In the genomic region with DNA sequence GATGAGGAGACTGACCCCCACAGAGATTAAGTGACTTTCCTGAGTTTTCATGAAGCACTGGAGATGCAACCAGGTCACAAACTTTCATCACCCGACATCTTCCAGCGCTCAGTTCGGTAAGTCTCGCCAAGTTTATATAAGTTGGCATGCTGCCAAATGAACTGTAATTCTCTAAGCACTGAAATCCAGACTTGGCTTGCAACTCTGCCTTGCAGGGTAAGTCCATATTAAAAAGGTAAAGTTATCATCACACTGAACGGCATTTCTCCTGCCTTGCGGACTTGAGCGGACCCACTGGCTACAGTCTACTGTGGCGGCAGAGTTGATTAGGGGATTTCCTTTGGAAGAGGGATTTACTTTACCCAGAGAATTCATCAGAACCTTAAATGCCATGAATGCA, we compare ENCODE assay signal across 15 mouse cellular contexts. TPM values are rescaled to one million over a fixed set of nuclear protein-coding genes. Genes with fewer than 3 reads are reported as not detected.
A peak's percentile ranks its signal among the peaks of the same experiment; 100 is the strongest.
DNase-seq lines count a peak whose midpoint lies in the region; ATAC-seq and TF ChIP-seq lines count a peak whose summit lies in the region.
"Had no signal": no experiment of that assay in that cellular context is flagged by ENCODE, and none has a peak within 500 bp of the region (broad histone marks: within the 10 kb centered on the region; RNA-seq: fewer than 3 reads in every experiment).

No protein-coding gene starts in this region.

- no peaks in the 10 kb centered on the region for H3K36me3 ChIP-seq in stomach, embryonic 14.5 days (ENCODE audit: control insufficient read depth, insufficient read depth, low read length)
- no peaks in the 10 kb centered on the region for H3K36me3 ChIP-seq in stomach, postnatal 0 days (ENCODE audit: control insufficient read depth, insufficient read depth, low read length)
- H3K36me3 ChIP-seq in neural tube, embryonic 15.5 days, result no peaks in the 10 kb centered on the region
- H3K36me3 ChIP-seq: embryonic facial prominence, embryonic 12.5 days; G1E had no signal

- peaks cover 3% of the 10 kb centered on the region for H3K27me3 ChIP-seq in stomach, embryonic 14.5 days (ENCODE audit: control insufficient read depth, insufficient read depth, low read length)
- H3K27me3 ChIP-seq in stomach, postnatal 0 days (ENCODE audit: control insufficient read depth, insufficient read depth, low read length), result no peaks in the 10 kb centered on the region
- peaks cover 3% of the 10 kb centered on the region; the same call in 1 of the 2 replicates for H3K27me3 ChIP-seq in neural tube, embryonic 15.5 days (replicated peaks)

- no peaks in the 10 kb centered on the region for H3K4me1 ChIP-seq in stomach, embryonic 14.5 days (ENCODE audit: control insufficient read depth, insufficient read depth, low read length)
- no peaks in the 10 kb centered on the region for H3K4me1 ChIP-seq in stomach, postnatal 0 days (replicated peaks; ENCODE audit: control insufficient read depth, insufficient read depth)
- peaks cover 8% of the 10 kb centered on the region; the same call in 1 of the 2 replicates for H3K4me1 ChIP-seq in neural tube, embryonic 15.5 days
- H3K4me1 ChIP-seq: embryonic facial prominence, embryonic 12.5 days had no signal

- ATAC-seq in stomach, embryonic 14.5 days (ENCODE audit: insufficient number of reproducible peaks, insufficient read depth, low FRiP score, low read depth), result peak; percentile 60; the same call in 1 of the 2 replicates
- ATAC-seq in stomach, postnatal 0 days (ENCODE audit: low FRiP score, low TSS enrichment), result no peak
- ATAC-seq in neural tube, embryonic 15.5 days (ENCODE audit: low FRiP score), result no peak

- no peak overlapping the region for H3K27ac ChIP-seq in stomach, embryonic 14.5 days (ENCODE audit: low read length)
- no peak overlapping the region for H3K27ac ChIP-seq in stomach, postnatal 0 days (replicated peaks)
- no peak overlapping the region for H3K27ac ChIP-seq in neural tube, embryonic 15.5 days (replicated peaks)
- H3K27ac ChIP-seq: embryonic facial prominence, embryonic 12.5 days had no signal

- no peak for TF ChIP-seq CTCF in stomach, postnatal 0 days (IDR thresholded peaks at IDR 0.05; ENCODE audit: low read depth)

- no peak overlapping the region for H3K9ac ChIP-seq in stomach, embryonic 14.5 days (replicated peaks; ENCODE audit: low read depth, low read length)
- no peak overlapping the region for H3K9ac ChIP-seq in stomach, postnatal 0 days (ENCODE audit: low read length)
- H3K9ac ChIP-seq in neural tube, embryonic 15.5 days (replicated peaks), result no peak overlapping the region
- H3K9ac ChIP-seq: embryonic facial prominence, embryonic 12.5 days had no signal

- H3K4me2 ChIP-seq in stomach, embryonic 14.5 days (replicated peaks; ENCODE audit: low read depth, low read length), result no peak overlapping the region
- no peak overlapping the region for H3K4me2 ChIP-seq in stomach, postnatal 0 days (replicated peaks; ENCODE audit: low read depth)
- no peak overlapping the region for H3K4me2 ChIP-seq in neural tube, embryonic 15.5 days
- H3K4me2 ChIP-seq: embryonic facial prominence, embryonic 12.5 days; liver, embryonic 11.5 days had no signal

- no peak overlapping the region for H3K4me3 ChIP-seq in stomach, embryonic 14.5 days (ENCODE audit: low read depth, low read length)
- H3K4me3 ChIP-seq in stomach, postnatal 0 days (ENCODE audit: low read depth, low read length), result no peak overlapping the region
- no peak overlapping the region for H3K4me3 ChIP-seq in neural tube, embryonic 15.5 days (replicated peaks)
- H3K4me3 ChIP-seq: embryonic facial prominence, embryonic 12.5 days had no signal

- no peak for TF ChIP-seq EP300 in stomach, postnatal 0 days (optimal IDR thresholded peaks at IDR 0.05)

- no peaks in the 10 kb centered on the region for H3K9me3 ChIP-seq in stomach, embryonic 14.5 days (ENCODE audit: control insufficient read depth, low read depth, low read length)
- H3K9me3 ChIP-seq in stomach, postnatal 0 days (ENCODE audit: control insufficient read depth, low read length), result no peaks in the 10 kb centered on the region
- no peaks in the 10 kb centered on the region for H3K9me3 ChIP-seq in neural tube, embryonic 15.5 days (replicated peaks)
- H3K9me3 ChIP-seq: embryonic facial prominence, embryonic 12.5 days had no signal

- WGBS in stomach, embryonic 14.5 days, result 39% methylated on average over 8 of the region's 8 CpGs
- 50% methylated on average over 8 of the region's 8 CpGs for WGBS in stomach, postnatal 0 days
- 69% methylated on average over 8 of the region's 8 CpGs for WGBS in neural tube, embryonic 15.5 days

- DNase-seq in cerebellum, adult 8-10 months, result peak; percentile 23
- no peak for DNase-seq in cerebellum, adult 11-12 months
- peak; percentile 1 to 4 for DNase-seq in kidney, adult 8-10 months
- no peak for DNase-seq in kidney, postnatal 10 days
- no peak for DNase-seq in stomach, postnatal 0 days (ENCODE audit: low spot score)
- DNase-seq in layer of hippocampus, adult 18-20 months (ENCODE audit: low spot score in 2 of 2), result no peak
- DNase-seq: B cell, adult 2 months; spleen, adult 18-20 months; thymus, adult 18-20 months had no signal

RNA-seq across cellular contexts. Expression of a gene that starts 4.7 kb away (rescaled TPM):
- polyA plus RNA-seq in stomach, embryonic 14.5 days (2014; fragmentation: Nextera tagmentation; extraction: Ambion mirVana), result 4.2 and 6.1 TPM in 2 replicates
- 1.3 TPM in 2 replicates for polyA plus RNA-seq in stomach, postnatal 0 days (2015; fragmentation: Nextera tagmentation; extraction: Ambion mirVana)
- polyA plus RNA-seq in neural tube, embryonic 15.5 days (2015; fragmentation: Nextera tagmentation; extraction: Ambion mirVana), result 17.0 and 17.8 TPM in 2 replicates
- 10 to 100 TPM; 56.3 to 58.4 TPM for total RNA-seq in layer of hippocampus, adult 18-20 months (2021)
- total RNA-seq: megakaryocyte-erythroid progenitor cell, adult 5-6 weeks had no signal
- polyA plus RNA-seq: G1E had no signal

Comparison
In these comparisons a context has a peak if more than half of its experiments do, and no peak if none do; other contexts are left out.
1. DNase-seq: peak in cerebellum, adult 8-10 months (single experiment) and kidney, adult 8-10 months (2 of 2); none in cerebellum, adult 11-12 months (single experiment), kidney, postnatal 10 days (single experiment), stomach, postnatal 0 days (single experiment) and layer of hippocampus, adult 18-20 months (0 of 2).